Mouse (Mus musculus): ENCODE data around the gene Gm49321. TPM values are rescaled to one million over a fixed set of nuclear protein-coding genes. Genes with fewer than 3 reads are reported as not detected.

The Gm49321 gene
- 0.70 TPM in 1 of 2 replicates, not detected in the other for polyA plus RNA-seq (2012; rRNA removed)

DNA sequence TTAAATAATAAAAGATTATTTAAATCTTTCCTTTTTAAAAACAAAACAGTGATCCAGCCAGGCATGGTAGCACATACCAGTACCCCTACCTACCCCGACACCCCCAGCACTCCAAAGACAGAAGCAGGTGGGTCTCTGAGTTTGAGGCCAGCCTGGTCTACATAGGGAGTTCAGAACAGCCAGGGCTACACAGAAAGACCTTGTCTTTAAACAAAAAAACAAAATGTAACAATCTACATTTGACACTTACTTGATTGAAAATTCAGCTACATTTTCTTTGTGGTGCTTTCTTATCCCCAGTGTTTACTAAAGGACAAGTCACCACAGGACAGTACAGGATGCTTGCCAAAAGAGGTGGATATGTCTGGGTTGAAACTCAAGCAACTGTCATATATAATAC, at the start of gene Gm49321:
Gene Gm49321, plus strand, starts transcription at position 301 of the 400 bp plus-strand sequence.
- Histone ChIP-seq H3K36me3 (ENCODE audit: control insufficient read depth, insufficient read depth, low read length) (no peaks in the 10 kb centered on the region), H3K27ac (ENCODE audit: control insufficient read depth, insufficient read depth, low read depth, low read length) (no peak within 1 kb of the TSS), H3K4me1 (ENCODE audit: control insufficient read depth, insufficient read depth, low read length) (no peaks in the 10 kb centered on the region), H3K27me3 (ENCODE audit: control insufficient read depth, insufficient read depth, low read length) (no peaks in the 10 kb centered on the region), H3K4me3 (ENCODE audit: control insufficient read depth, low read depth, low read length) (no peak within 1 kb of the TSS)
- no peak for TF ChIP-seq POLR2A (IDR thresholded peaks at IDR 0.05; ENCODE audit: control insufficient read depth, low read depth, low read length)
- TF ChIP-seq CTCF (IDR thresholded peaks at IDR 0.05; ENCODE audit: control insufficient read depth, insufficient read depth, insufficient replicate concordance, low read depth, low read length): no peak

DNA sequence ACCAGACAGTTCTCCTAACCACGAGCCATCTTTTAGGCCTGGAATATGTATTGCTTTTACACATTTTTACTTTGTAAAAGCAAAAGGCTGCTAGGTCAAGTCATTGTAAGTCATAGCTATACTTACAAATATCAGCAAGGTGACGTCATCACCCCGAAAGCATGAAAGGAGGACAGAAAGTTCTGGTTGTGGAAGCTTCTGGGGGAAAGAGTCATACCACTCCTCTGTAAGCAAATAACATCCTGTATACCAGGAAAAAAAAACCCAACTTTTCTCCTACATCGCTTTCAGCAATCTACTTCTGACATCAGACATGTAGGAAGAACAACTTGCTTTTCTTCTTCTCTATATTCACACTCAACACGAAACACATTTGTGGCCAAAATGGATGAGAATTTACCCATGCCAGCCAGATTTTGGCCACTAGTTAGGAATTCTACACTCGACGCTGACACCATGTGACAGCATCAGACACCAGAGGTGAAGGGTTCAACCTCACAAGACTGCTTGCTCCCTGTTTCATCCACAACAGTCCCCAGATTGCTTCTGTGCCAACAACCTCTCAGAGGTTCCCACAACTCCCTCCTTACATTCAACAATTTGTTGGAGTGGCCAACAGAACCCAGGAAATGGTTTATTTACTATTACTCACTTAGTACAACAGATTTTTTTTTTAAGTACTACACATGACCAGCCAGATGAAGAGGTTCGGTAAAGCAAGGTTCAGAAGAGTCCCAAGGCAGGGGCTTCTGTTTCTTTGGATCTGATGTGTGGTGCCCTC, 49.3 kb upstream of the Gm49321 start:
- TF ChIP-seq CTCF (IDR thresholded peaks at IDR 0.05; ENCODE audit: control insufficient read depth, insufficient read depth, insufficient replicate concordance, low read depth, low read length): no peak
- TF ChIP-seq POLR2A (IDR thresholded peaks at IDR 0.05; ENCODE audit: control insufficient read depth, low read depth, low read length): no peak
- H3K27me3 ChIP-seq (ENCODE audit: control insufficient read depth, insufficient read depth, low read length): no peaks in the 10 kb centered on the region
- no peaks in the 10 kb centered on the region for H3K36me3 ChIP-seq (ENCODE audit: control insufficient read depth, insufficient read depth, low read length)
- H3K27ac ChIP-seq (ENCODE audit: control insufficient read depth, insufficient read depth, low read depth, low read length): no peak overlapping the region
- peaks cover 5% of the 10 kb centered on the region; the same call in 1 of the 2 replicates for H3K4me1 ChIP-seq (ENCODE audit: control insufficient read depth, insufficient read depth, low read length)
- no peak overlapping the region for H3K4me3 ChIP-seq (ENCODE audit: control insufficient read depth, low read depth, low read length)

DNA sequence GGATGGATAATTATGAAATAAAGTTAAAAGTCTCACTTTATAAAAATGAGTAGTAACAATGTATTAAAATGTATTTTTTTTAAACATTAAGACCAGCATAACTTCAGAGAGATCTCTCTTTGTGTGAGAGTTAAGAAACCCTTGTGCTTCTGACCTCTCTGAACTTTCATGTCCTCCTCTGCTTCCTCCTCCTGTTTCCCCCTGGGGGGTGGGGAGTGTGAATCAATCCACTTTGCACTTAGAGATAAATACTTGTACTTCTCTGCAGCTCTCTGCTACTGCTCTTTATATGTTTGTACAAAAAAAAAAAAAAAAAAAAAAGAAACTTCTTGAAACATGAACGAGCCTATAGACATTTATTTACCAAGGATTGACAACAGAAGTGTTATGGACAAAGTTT, 47.9 kb upstream of the Gm49321 start:
- Histone ChIP-seq H3K36me3 (ENCODE audit: control insufficient read depth, insufficient read depth, low read length) (no peaks in the 10 kb centered on the region), H3K27ac (ENCODE audit: control insufficient read depth, insufficient read depth, low read depth, low read length) (no peak overlapping the region), H3K4me3 (ENCODE audit: control insufficient read depth, low read depth, low read length) (no peak overlapping the region), H3K27me3 (ENCODE audit: control insufficient read depth, insufficient read depth, low read length) (no peaks in the 10 kb centered on the region), H3K4me1 (ENCODE audit: control insufficient read depth, insufficient read depth, low read length) (peaks cover 5% of the 10 kb centered on the region; the same call in 1 of the 2 replicates)
- no peak for TF ChIP-seq POLR2A (IDR thresholded peaks at IDR 0.05; ENCODE audit: control insufficient read depth, low read depth, low read length)
- no peak for TF ChIP-seq CTCF (IDR thresholded peaks at IDR 0.05; ENCODE audit: control insufficient read depth, insufficient read depth, insufficient replicate concordance, low read depth, low read length)

DNA sequence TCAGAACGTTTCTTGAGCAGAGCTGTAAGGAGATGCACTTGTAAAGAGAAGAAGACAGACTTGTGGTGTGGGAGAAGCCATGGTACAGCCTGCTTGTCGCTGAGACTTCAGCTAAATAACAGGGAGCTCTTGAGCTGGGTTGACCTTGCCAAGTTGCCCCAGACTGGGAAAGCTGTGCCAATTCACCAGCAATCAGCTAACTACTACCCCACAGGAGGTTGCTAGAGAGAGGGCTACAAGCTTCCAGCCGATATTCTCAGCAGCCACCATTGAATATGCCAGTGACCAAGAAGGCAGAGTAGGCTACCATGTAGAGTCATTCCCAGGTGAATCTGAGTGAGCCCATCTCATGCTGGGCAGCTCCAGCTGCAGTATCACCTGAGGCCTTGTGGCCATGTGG, 47.4 kb upstream of the Gm49321 start:
- Histone ChIP-seq H3K27ac (ENCODE audit: control insufficient read depth, insufficient read depth, low read depth, low read length) (no peak overlapping the region), H3K36me3 (ENCODE audit: control insufficient read depth, insufficient read depth, low read length) (no peaks in the 10 kb centered on the region), H3K4me1 (ENCODE audit: control insufficient read depth, insufficient read depth, low read length) (peaks cover 2% of the 10 kb centered on the region; the same call in 1 of the 2 replicates), H3K27me3 (ENCODE audit: control insufficient read depth, insufficient read depth, low read length) (no peaks in the 10 kb centered on the region), H3K4me3 (ENCODE audit: control insufficient read depth, low read depth, low read length) (no peak overlapping the region)
- TF ChIP-seq CTCF (IDR thresholded peaks at IDR 0.05; ENCODE audit: control insufficient read depth, insufficient read depth, insufficient replicate concordance, low read depth, low read length): no peak

DNA sequence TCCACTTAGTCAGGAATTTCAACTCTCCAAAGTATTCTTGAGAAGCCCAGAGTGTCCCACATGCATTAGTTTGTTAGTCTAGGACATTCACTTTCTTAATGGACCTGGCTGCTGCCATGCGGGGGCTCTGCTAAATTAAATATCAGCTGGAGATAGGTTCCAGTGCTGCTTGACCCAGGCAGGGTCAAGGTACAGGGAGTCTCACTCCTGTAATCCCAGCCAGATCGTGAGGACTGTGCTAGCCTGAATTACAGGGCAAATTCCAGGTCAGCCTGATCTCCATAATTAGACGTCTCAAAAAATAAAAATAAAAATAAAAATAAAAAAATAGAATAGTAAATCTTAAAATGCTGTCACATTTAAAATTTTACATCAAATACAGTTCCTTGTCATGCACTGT, 44.8 kb upstream of the Gm49321 start:
- TF ChIP-seq POLR2A (IDR thresholded peaks at IDR 0.05; ENCODE audit: control insufficient read depth, low read depth, low read length): no peak
- no peak for TF ChIP-seq CTCF (IDR thresholded peaks at IDR 0.05; ENCODE audit: control insufficient read depth, insufficient read depth, insufficient replicate concordance, low read depth, low read length)
- Histone ChIP-seq H3K4me3 (ENCODE audit: control insufficient read depth, low read depth, low read length) (no peak overlapping the region), H3K27ac (ENCODE audit: control insufficient read depth, insufficient read depth, low read depth, low read length) (no peak overlapping the region), H3K27me3 (ENCODE audit: control insufficient read depth, insufficient read depth, low read length) (no peaks in the 10 kb centered on the region), H3K4me1 (ENCODE audit: control insufficient read depth, insufficient read depth, low read length) (no peaks in the 10 kb centered on the region), H3K36me3 (ENCODE audit: control insufficient read depth, insufficient read depth, low read length) (no peaks in the 10 kb centered on the region)

DNA sequence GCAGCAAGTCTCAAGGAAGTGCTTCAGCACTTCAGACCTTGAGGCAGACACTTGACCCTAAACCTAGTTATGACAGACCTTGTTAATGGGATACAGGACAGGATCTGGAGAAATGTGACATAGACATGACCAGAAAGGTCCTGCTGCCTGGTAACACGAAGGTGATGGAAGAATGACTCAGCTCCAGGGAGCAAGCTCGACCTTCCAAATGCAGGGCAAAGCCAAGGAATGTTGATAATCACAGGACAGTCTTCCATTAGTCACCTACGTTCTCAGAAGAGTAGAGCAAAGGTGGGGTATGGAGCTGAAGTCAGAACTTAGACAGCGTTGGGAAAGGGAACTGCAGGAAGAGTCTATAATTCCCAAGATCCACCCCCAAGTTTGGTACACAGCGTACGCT, 42.6 kb upstream of the Gm49321 start:
- Histone ChIP-seq H3K36me3 (ENCODE audit: control insufficient read depth, insufficient read depth, low read length) (no peaks in the 10 kb centered on the region), H3K4me1 (ENCODE audit: control insufficient read depth, insufficient read depth, low read length) (no peaks in the 10 kb centered on the region), H3K27me3 (ENCODE audit: control insufficient read depth, insufficient read depth, low read length) (no peaks in the 10 kb centered on the region), H3K4me3 (ENCODE audit: control insufficient read depth, low read depth, low read length) (no peak overlapping the region), H3K27ac (ENCODE audit: control insufficient read depth, insufficient read depth, low read depth, low read length) (no peak overlapping the region)
- no peak for TF ChIP-seq CTCF (IDR thresholded peaks at IDR 0.05; ENCODE audit: control insufficient read depth, insufficient read depth, insufficient replicate concordance, low read depth, low read length)
- no peak for TF ChIP-seq POLR2A (IDR thresholded peaks at IDR 0.05; ENCODE audit: control insufficient read depth, low read depth, low read length)

DNA sequence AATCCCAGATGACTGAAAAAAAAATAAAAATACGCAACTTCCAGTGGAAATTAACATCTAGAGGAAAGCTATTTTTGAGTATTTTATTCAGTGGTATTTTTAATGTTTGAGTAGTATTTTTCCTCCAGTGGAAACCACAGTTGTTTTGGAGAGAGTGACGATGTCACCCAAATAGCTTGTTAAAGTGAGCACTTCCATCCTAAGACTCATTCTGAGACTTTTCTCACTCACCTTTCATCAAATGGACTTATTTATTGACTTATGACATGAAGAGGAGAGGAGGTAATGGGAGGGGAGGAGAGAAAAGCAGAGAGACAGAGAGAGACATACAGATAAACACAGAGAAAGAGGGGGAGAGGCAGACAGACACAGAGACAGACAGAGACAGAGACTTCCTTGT, 41.8 kb upstream of the Gm49321 start:
- Histone ChIP-seq H3K27ac (ENCODE audit: control insufficient read depth, insufficient read depth, low read depth, low read length) (no peak overlapping the region), H3K4me3 (ENCODE audit: control insufficient read depth, low read depth, low read length) (no peak overlapping the region), H3K36me3 (ENCODE audit: control insufficient read depth, insufficient read depth, low read length) (no peaks in the 10 kb centered on the region), H3K27me3 (ENCODE audit: control insufficient read depth, insufficient read depth, low read length) (no peaks in the 10 kb centered on the region), H3K4me1 (ENCODE audit: control insufficient read depth, insufficient read depth, low read length) (no peaks in the 10 kb centered on the region)
- no peak for TF ChIP-seq CTCF (IDR thresholded peaks at IDR 0.05; ENCODE audit: control insufficient read depth, insufficient read depth, insufficient replicate concordance, low read depth, low read length)
- TF ChIP-seq POLR2A (IDR thresholded peaks at IDR 0.05; ENCODE audit: control insufficient read depth, low read depth, low read length): no peak
